Mouse (Mus musculus) embryonic facial prominence, embryonic 15.5 days (tissue): Measurements from ENCODE around the gene F5. TPM values are rescaled to one million over a fixed set of nuclear protein-coding genes. Genes with fewer than 3 reads are reported as not detected.
"Not testable (repeated sequence)": the region's sequence is repeated elsewhere in the genome, so short reads cannot be mapped to it uniquely, and the experiment has no call there.

Experiments
- ATAC-seq: fragments of 200-750 bp; cut with Nextera tagmentation; 2 replicates; pipeline ENCODE4 v1.8.0; 2017; ENCODE audit warnings: low read depth, moderate TSS enrichment; ENCODE audit not compliant: insufficient number of reproducible peaks, low FRiP score, low TSS enrichment
- H3K27ac ChIP-seq: fragments of 300-500 bp; sonication (generic); replicated peaks from 2 replicates; pipeline ENCODE4 v1.5.1; 2015; ENCODE audit warnings: mild to moderate bottlenecking, inconsistent platforms
- H3K27me3 ChIP-seq: fragments of 300-500 bp; sonication (generic); 2 replicates; pipeline ENCODE4 v1.6.1; 2015; ENCODE audit warnings: inconsistent platforms
- H3K36me3 ChIP-seq: fragments of 300-500 bp; sonication (generic); 2 replicates; pipeline ENCODE4 v1.6.1; 2015; ENCODE audit warnings: mild to moderate bottlenecking, inconsistent platforms
- H3K4me1 ChIP-seq: fragments of 300-500 bp; sonication (generic); 2 replicates; pipeline ENCODE4 v1.6.1; 2015; ENCODE audit warnings: inconsistent platforms
- H3K4me2 ChIP-seq: fragments of 300-500 bp; sonication (generic); replicated peaks from 2 replicates; pipeline ENCODE4 v1.6.1; 2015; ENCODE audit warnings: mild to moderate bottlenecking, inconsistent platforms
- H3K4me3 ChIP-seq: fragments of 300-500 bp; sonication (generic); replicated peaks from 2 replicates; pipeline ENCODE4 v1.5.1; 2015; ENCODE audit warnings: mild to moderate bottlenecking, inconsistent platforms
- H3K9ac ChIP-seq: fragments of 300-500 bp; sonication (generic); 2 replicates; pipeline ENCODE4 v1.6.1; 2015; ENCODE audit warnings: inconsistent platforms
- H3K9me3 ChIP-seq: fragments of 300-500 bp; sonication (generic); replicated peaks from 2 replicates; pipeline ENCODE4 v1.6.1; 2016; ENCODE audit warnings: inconsistent platforms
- WGBS: fragments of 180-500 bp; shearing (Covaris S2); methylation state at CpG from one replicate; pipeline ENCODE4 v1.1.7; 2015; 5-methylcytosine and 5-hydroxymethylcytosine counted together
- polyA plus RNA-seq: library from polyadenylated mRNA; unstranded; fragments of >200 nt; fragmentation: Nextera tagmentation; extraction: Ambion mirVana; gene quantifications from 2 replicates; pipeline ENCODE4 v1.2.1, GENCODE M21; 2015

Gene F5
- polyA plus RNA-seq, 1 experiment from 2014 or later, result 0.11 TPM

DNA sequence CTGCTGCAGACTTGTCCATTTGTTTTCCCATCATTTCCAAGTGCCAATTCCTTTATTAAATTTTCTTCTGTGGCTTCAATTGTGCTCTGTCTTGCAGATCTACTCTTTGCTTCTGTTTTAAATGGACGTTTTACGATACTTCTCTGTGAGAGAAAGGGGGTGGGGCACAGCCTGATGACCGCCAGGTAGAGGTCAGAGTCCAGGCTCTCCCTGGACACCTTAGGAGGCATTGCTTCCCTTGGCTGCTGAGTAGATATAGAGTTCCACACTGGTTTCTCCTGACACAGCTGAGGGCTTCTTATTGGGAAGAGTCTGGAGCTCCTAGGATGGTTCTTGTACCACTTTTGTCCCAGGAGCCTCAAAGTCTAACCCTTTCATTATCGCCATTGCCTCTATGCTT, 59.3 kb downstream of the F5 start:
- Histone ChIP-seq H3K27ac (no peak overlapping the region), H3K4me3 (no peak overlapping the region), H3K4me2 (no peak overlapping the region), H3K4me1 (no peaks in the 10 kb centered on the region), H3K36me3 (no peaks in the 10 kb centered on the region), H3K9ac (no peak overlapping the region), H3K9me3 (no peaks in the 10 kb centered on the region), H3K27me3 (no peaks in the 10 kb centered on the region)
- no peak for ATAC-seq
- WGBS, result 81% methylated on average over 4 of the region's 4 CpGs

DNA sequence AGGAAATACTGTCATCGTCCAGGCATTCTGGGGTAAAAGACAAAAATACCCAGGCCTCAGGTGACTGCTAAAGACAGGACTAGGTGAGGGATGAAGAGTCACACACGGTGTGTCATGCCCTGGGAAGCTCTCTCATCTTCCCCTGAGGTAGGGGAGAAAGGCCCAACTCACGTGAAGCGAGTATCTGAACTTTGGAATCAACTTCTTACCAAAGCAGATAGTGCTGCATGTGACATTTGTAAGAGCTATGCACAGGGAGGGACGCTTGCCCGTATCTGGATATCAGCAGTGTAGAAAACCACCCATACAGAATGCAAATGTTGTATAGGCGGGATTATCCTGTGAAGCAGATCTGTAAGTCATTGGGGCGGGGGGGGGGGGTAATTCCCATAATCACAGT, 61.0 kb downstream of the F5 start:
- WGBS, result 73% methylated on average over 8 of the region's 8 CpGs
- no peaks in the 10 kb centered on the region for H3K36me3 ChIP-seq
- no peaks in the 10 kb centered on the region for H3K27me3 ChIP-seq

GRCm38 (mm10) chr1:164214190-164214589, 62.6 kb downstream of the F5 start:
- Histone ChIP-seq H3K36me3 (no peaks in the 10 kb centered on the region), H3K4me2 (no peak overlapping the region), H3K4me3 (no peak overlapping the region), H3K4me1 (no peaks in the 10 kb centered on the region), H3K9ac (no peak overlapping the region), H3K27ac (no peak overlapping the region), H3K27me3 (no peaks in the 10 kb centered on the region), H3K9me3 (no peaks in the 10 kb centered on the region)
- ATAC-seq, result no peak
- 78% methylated on average over 8 of the region's 8 CpGs for WGBS

More for the DNA sequence above, 61.0 kb downstream of the F5 start:
- no peaks in the 10 kb centered on the region for H3K4me1 ChIP-seq
- H3K27ac ChIP-seq, result no peak overlapping the region
- no peak overlapping the region for H3K9ac ChIP-seq
- no peak for ATAC-seq
- H3K4me2 ChIP-seq, result no peak overlapping the region
- H3K9me3 ChIP-seq, result no peaks in the 10 kb centered on the region
- no peak overlapping the region for H3K4me3 ChIP-seq

DNA sequence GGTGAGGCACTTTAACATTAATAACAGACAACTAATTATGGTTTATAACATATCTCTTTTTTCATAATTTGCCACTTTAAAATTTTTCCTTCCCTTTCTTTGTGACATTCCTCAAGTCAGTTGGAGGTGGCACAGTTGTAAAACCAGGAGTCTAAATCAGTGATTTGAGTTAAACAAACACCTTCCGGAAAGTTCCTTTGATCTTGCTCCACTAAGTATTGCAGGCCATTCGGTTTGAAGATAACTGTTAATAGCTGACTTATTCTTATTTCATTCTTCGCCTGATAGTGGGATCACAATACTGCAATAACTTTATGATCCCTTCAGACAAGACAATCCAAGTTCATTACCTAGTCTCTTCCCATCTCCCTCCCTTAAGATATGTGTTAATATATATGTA, 63.5 kb downstream of the F5 start:
- no peak overlapping the region for H3K4me3 ChIP-seq
- H3K9me3 ChIP-seq, result no peaks in the 10 kb centered on the region
- no peaks in the 10 kb centered on the region for H3K4me1 ChIP-seq
- no peak overlapping the region for H3K9ac ChIP-seq
- no peak for ATAC-seq
- H3K27me3 ChIP-seq, result no peaks in the 10 kb centered on the region
- H3K4me2 ChIP-seq, result no peak overlapping the region
- H3K36me3 ChIP-seq, result no peaks in the 10 kb centered on the region
- H3K27ac ChIP-seq, result no peak overlapping the region
- WGBS, result 86% methylated on average over 3 of the region's 3 CpGs

- Histone ChIP-seq H3K27ac (no peak overlapping the region), H3K4me3 (no peak overlapping the region), H3K27me3 (no peaks in the 10 kb centered on the region), H3K9me3 (no peaks in the 10 kb centered on the region), H3K9ac (no peak overlapping the region), H3K4me2 (no peak overlapping the region), H3K4me1 (no peaks in the 10 kb centered on the region), H3K36me3 (no peaks in the 10 kb centered on the region)
- WGBS, result 51% methylated on average over 6 of the region's 6 CpGs
- ATAC-seq, result no peak
Observed at GRCm38 (mm10) chr1:164215540-164215939, 63.9 kb downstream of the F5 start.

DNA sequence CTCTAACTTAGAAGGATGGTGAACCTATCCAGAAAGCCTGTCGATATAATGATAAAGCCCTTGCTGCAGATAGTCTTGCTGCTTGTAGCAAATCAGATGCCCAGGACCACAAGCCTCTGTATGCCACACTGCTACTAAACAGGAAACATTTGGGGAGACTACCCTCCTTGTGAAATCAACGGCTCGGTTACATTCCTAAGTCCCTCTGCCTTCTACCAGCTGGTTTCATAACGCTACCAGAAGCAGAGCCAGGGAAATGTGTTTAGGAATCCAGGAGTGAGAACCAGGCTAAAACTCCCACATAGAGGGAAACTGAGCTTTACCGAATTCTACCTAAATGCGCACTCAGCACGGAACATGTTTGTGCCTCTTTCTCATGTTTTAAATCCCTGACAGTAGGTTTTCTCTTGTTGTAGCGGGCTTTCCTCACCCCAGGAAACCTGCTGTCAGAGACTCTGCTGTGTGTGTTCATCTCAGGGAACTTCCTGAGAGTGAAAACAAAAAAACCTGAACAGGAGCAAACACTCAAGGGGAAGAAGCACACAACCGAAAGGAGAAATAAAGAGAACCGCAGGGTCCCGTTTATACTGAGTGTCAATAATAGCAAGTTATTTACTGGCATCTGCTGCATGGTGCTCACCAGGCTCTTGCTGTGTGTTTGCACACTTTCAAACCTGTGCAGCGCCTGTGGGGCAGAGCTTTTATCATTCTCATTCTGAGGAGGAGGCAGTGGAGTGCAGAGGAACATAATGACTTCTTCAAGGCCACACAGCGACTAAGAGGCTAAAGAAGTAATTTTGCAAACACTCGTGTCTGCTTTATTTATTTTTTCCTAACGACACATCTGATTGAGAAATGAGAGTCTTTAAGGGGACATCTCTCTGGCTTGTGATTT, 66.4 kb downstream of the F5 start:
- no peak overlapping the region for H3K4me3 ChIP-seq
- no peak overlapping the region for H3K4me2 ChIP-seq
- no peaks in the 10 kb centered on the region for H3K9me3 ChIP-seq
- H3K27me3 ChIP-seq, result no peaks in the 10 kb centered on the region
- no peak overlapping the region for H3K9ac ChIP-seq
- no peaks in the 10 kb centered on the region for H3K4me1 ChIP-seq
- H3K27ac ChIP-seq, result no peak overlapping the region
- ATAC-seq, result no peak
- no peaks in the 10 kb centered on the region for H3K36me3 ChIP-seq
- 41% methylated on average over 15 of the region's 15 CpGs for WGBS

DNA sequence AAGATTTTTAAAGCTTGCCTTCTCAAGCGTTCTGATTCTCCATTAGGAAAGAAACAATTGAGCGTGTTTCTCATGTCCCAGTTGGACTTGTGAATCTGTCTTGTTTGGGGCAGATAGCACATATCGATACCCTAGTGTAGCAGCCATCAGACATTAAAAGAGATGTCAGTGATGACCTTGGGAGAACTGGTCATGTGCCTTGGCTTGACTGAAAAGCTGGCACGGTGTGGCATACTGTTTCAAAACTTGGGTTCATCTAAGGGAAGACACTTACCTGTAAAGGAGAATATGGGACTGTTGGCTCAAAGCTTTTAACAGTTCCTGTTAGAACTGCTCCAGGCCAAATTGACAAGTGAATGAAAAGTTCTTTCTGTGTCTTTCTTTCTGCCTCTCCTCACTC, 68.6 kb downstream of the F5 start:
- ATAC-seq, result no peak
- H3K4me2 ChIP-seq, result no peak overlapping the region
- no peak overlapping the region for H3K9ac ChIP-seq
- 87% methylated on average over 4 of the region's 4 CpGs for WGBS
- H3K27ac ChIP-seq, result no peak overlapping the region
- no peak overlapping the region for H3K4me3 ChIP-seq
- H3K9me3 ChIP-seq, result no peaks in the 10 kb centered on the region
- H3K4me1 ChIP-seq, result no peaks in the 10 kb centered on the region
- no peaks in the 10 kb centered on the region for H3K36me3 ChIP-seq
- no peaks in the 10 kb centered on the region for H3K27me3 ChIP-seq

GRCm38 (mm10) chr1:164223089-164223488, 71.5 kb downstream of the F5 start:
- ATAC-seq, result no peak
- no peaks in the 10 kb centered on the region for H3K36me3 ChIP-seq
- no peak overlapping the region for H3K9ac ChIP-seq
- no peaks in the 10 kb centered on the region for H3K4me1 ChIP-seq
- no peaks in the 10 kb centered on the region for H3K27me3 ChIP-seq
- no peak overlapping the region for H3K4me3 ChIP-seq
- no peak overlapping the region for H3K27ac ChIP-seq
- no peak overlapping the region for H3K4me2 ChIP-seq
- no peaks in the 10 kb centered on the region for H3K9me3 ChIP-seq

GRCm38 (mm10) chr1:164231937-164232570, 80.4 kb downstream of the F5 start:
- H3K4me1 ChIP-seq, H3K9me3 ChIP-seq, ATAC-seq, H3K9ac ChIP-seq, H3K4me3 ChIP-seq, H3K27ac ChIP-seq, H3K36me3 ChIP-seq, H3K4me2 ChIP-seq, H3K27me3 ChIP-seq: not testable (repeated sequence)
- 82% methylated on average over 2 of the region's 4 CpGs for WGBS

- Histone ChIP-seq H3K4me1 (no peaks in the 10 kb centered on the region), H3K36me3 (no peaks in the 10 kb centered on the region), H3K27me3 (no peaks in the 10 kb centered on the region), H3K9ac (no peak overlapping the region), H3K4me3 (no peak overlapping the region), H3K4me2 (no peak overlapping the region), H3K27ac (no peak overlapping the region), H3K9me3 (no peaks in the 10 kb centered on the region)
- ATAC-seq, result no peak
- WGBS, result 67% methylated on average over 1 of the region's 1 CpGs
Observed at GRCm38 (mm10) chr1:164233447-164233846, 81.8 kb downstream of the F5 start.

DNA sequence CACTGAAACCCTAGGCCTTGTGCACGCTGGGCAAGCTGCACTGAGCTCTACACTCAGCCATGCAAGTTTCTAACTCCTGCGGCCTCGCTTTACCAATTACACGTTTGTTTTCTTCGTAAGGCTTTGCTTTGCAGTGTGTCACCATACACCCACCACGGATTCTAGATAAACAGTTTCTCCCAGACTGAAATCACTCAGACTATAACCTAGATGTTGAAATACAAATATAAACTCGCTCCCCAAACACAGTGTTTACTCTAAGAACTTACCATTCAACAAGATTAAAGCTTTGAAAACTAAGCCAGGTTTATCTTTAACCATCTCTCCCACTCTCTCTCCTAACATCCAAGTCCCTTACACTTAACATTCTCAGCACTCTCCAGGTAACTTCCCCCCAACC, 83.4 kb downstream of the F5 start:
- H3K9ac ChIP-seq, result no peak overlapping the region
- no peaks in the 10 kb centered on the region for H3K27me3 ChIP-seq
- H3K4me3 ChIP-seq, result no peak overlapping the region
- 46% methylated on average over 7 of the region's 7 CpGs for WGBS
- H3K9me3 ChIP-seq, result no peaks in the 10 kb centered on the region
- no peaks in the 10 kb centered on the region for H3K4me1 ChIP-seq
- ATAC-seq, result no peak
- no peaks in the 10 kb centered on the region for H3K36me3 ChIP-seq
- no peak overlapping the region for H3K27ac ChIP-seq
- H3K4me2 ChIP-seq, result no peak overlapping the region

DNA sequence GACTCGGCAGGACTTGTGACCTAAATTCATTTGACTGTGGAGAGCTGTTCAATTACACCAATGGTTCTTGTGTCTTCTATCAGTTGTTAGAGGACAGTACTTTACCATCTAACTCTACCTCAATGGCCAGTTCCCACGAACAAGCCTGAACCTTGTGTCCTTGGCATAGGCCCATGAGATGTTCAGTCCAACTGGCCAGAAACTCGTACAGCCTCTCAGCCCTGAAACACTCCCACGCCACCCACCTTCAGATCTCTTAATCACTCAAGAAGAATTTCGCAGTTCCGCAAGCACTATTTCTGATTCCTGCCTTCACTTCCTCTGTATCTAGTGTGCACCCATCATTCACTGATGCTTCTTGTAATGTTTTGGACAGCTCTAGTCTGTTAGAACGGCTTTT, 84.4 kb downstream of the F5 start:
- H3K4me2 ChIP-seq, result no peak overlapping the region
- no peaks in the 10 kb centered on the region for H3K36me3 ChIP-seq
- H3K27ac ChIP-seq, result no peak overlapping the region
- no peaks in the 10 kb centered on the region for H3K27me3 ChIP-seq
- H3K4me1 ChIP-seq, result no peaks in the 10 kb centered on the region
- no peak overlapping the region for H3K4me3 ChIP-seq
- ATAC-seq, result no peak
- H3K9ac ChIP-seq, result no peak overlapping the region
- H3K9me3 ChIP-seq, result no peaks in the 10 kb centered on the region
- 54% methylated on average over 7 of the region's 7 CpGs for WGBS
